Mouse (Mus musculus) liver, embryonic 11.5 days (tissue): ENCODE results near the gene Borcs8. TPM values are rescaled to one million over a fixed set of nuclear protein-coding genes. Genes with fewer than 3 reads are reported as not detected.

Source experiments
- ATAC-seq: fragments of 200-750 bp; cut with Nextera tagmentation; replicated peaks from 2 replicates; pipeline ENCODE4 v1.8.0; 2017; ENCODE audit warnings: moderate number of reproducible peaks, mild to moderate bottlenecking, moderate TSS enrichment, moderate library complexity; ENCODE audit not compliant: low FRiP score
- DNase-seq: peaks from one replicate; pipeline ENCODE4 v3.0.0-alpha.2; 2017; ENCODE audit warnings: low spot score
- H3K27ac ChIP-seq: fragments of 300-500 bp; sonication (generic); 2 replicates; pipeline ENCODE4 v1.5.1; 2014; ENCODE audit warnings: mild to moderate bottlenecking, low read depth, low read length, control low read depth
- H3K27me3 ChIP-seq: fragments of 300-500 bp; sonication (generic); replicated peaks from 2 replicates; pipeline ENCODE4 v1.6.1; 2014; ENCODE audit warnings: low read length, mixed read lengths; ENCODE audit not compliant: control insufficient read depth, insufficient read depth
- H3K36me3 ChIP-seq: fragments of 300-500 bp; sonication (generic); 2 replicates; pipeline ENCODE4 v1.6.1; 2014; ENCODE audit warnings: mild to moderate bottlenecking, low read length, moderate library complexity, mixed read lengths; ENCODE audit not compliant: control insufficient read depth, insufficient read depth
- H3K4me1 ChIP-seq: fragments of 300-500 bp; sonication (generic); replicated peaks from 2 replicates; pipeline ENCODE4 v1.6.1; 2014; ENCODE audit warnings: low read length, mixed read lengths; ENCODE audit not compliant: control insufficient read depth, insufficient read depth
- H3K4me2 ChIP-seq: fragments of 300-500 bp; sonication (generic); 2 replicates; pipeline ENCODE4 v1.6.1; 2014; ENCODE audit warnings: mild to moderate bottlenecking, control low read depth, moderate library complexity
- H3K4me3 ChIP-seq: fragments of 300-500 bp; sonication (generic); 2 replicates; pipeline ENCODE4 v1.5.1; 2014; ENCODE audit warnings: low read depth, low read length, control low read depth
- H3K9ac ChIP-seq: fragments of 300-500 bp; sonication (generic); 2 replicates; pipeline ENCODE4 v1.6.1; 2014; ENCODE audit warnings: low read depth, low read length, control low read depth
- H3K9me3 ChIP-seq: fragments of 300-500 bp; sonication (generic); 2 replicates; pipeline ENCODE4 v1.6.1; 2016; ENCODE audit warnings: low read length, inconsistent platforms, mixed read lengths; ENCODE audit not compliant: control insufficient read depth
- WGBS: fragments of 180-500 bp; shearing (Covaris S2); extraction: QIAGEN DNeasy Blood & Tissue Kit; methylation state at CpG from one replicate; pipeline ENCODE4 v1.1.7; 2014; 5-methylcytosine and 5-hydroxymethylcytosine counted together
- microRNA-seq: library from miRNA; unstranded; fragments of <30 nt; microRNA quantifications from one replicate; pipeline ENCODE4, GENCODE M21; 2017; ENCODE audit warnings: borderline number of aligned reads
- polyA plus RNA-seq: library from polyadenylated mRNA; unstranded; fragments of >200 nt; fragmentation: Nextera tagmentation; extraction: Ambion mirVana; gene quantifications from 2 replicates; pipeline ENCODE4 v1.2.1, GENCODE M21; 2014

Borcs8 gene
- polyA plus RNA-seq, 1 experiment from 2014 or later = 46.2 TPM

DNA sequence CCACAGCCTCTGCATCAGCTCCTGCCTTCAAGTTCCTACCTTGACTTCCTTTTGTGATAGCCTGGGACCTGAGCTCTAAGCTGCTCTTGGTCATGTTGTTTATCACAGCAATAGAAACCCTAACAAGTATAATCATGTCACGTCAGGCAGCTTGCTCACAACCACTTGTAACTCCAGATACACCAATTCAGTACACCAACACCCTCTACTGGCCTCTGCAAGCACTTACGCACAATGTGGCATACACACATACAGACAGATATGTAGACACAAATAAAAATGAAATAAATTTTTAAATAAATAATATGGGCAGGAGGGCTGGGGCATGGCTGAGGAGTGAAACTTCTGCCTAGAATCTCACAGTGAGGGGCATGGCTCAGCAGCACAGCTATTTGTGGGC, 56.5 kb downstream of the Borcs8 start:
- Histone ChIP-seq H3K4me1 (peaks cover 17% of the 10 kb centered on the region), H3K9ac (no peak overlapping the region), H3K27ac (no peak overlapping the region), H3K27me3 (no peaks in the 10 kb centered on the region), H3K4me3 (no peak overlapping the region), H3K36me3 (no peaks in the 10 kb centered on the region), H3K4me2 (no peak overlapping the region), H3K9me3 (no peaks in the 10 kb centered on the region)
- DNase-seq (no peak), ATAC-seq (no peak)
- WGBS = 74% methylated on average over 2 of the region's 2 CpGs

Small RNAs within 50 kb of the gene (microRNA-seq; reads per million reads assigned to microRNA genes)
- gene Mir7066 = not detected

Other genes with a start within 250 kb of the Borcs8 start
- 4.5 and 5.2 TPM in 2 replicates for gene Tssk6, start 237.3 kb upstream of the Borcs8 start, polyA plus RNA-seq
- 145 and 159 TPM in 2 replicates for gene Ndufa13, start 236.9 kb upstream of the Borcs8 start, polyA plus RNA-seq
- gene Yjefn3, start 236.8 kb upstream of the Borcs8 start, polyA plus RNA-seq = 1.7 and 1.9 TPM in 2 replicates
- 72.6 and 75.3 TPM in 2 replicates for gene Gatad2a, start 143.1 kb upstream of the Borcs8 start, polyA plus RNA-seq
- gene Mau2, start 96.8 kb upstream of the Borcs8 start, polyA plus RNA-seq = 42.1 and 46.5 TPM in 2 replicates
- 30.8 and 32.4 TPM in 2 replicates for gene Sugp1, start 96.7 kb upstream of the Borcs8 start, polyA plus RNA-seq
- 0.60 and 0.82 TPM in 2 replicates for gene Tm6sf2, start 66.6 kb upstream of the Borcs8 start, polyA plus RNA-seq
- gene Hapln4, start 56.0 kb upstream of the Borcs8 start, polyA plus RNA-seq = 0.27 and 0.64 TPM in 2 replicates
- 0.08 and 0.15 TPM in 2 replicates for gene Ncan, start 18.6 kb upstream of the Borcs8 start, polyA plus RNA-seq
- 32.9 and 35.4 TPM in 2 replicates for gene Nr2c2ap, start 8.2 kb upstream of the Borcs8 start, polyA plus RNA-seq
- gene Rfxank, start 345 bp upstream of the Borcs8 start, polyA plus RNA-seq = 15.2 and 16.7 TPM in 2 replicates
- 0.45 and 0.51 TPM in 2 replicates for gene Mef2b, start 212 bp downstream of the Borcs8 start, polyA plus RNA-seq
- 53.1 and 53.4 TPM in 2 replicates for gene Tmem161a, start 32.9 kb downstream of the Borcs8 start, polyA plus RNA-seq
- 7.1 and 7.9 TPM in 2 replicates for gene Slc25a42, start 72.8 kb downstream of the Borcs8 start, polyA plus RNA-seq
- gene Sugp2, start 94.7 kb downstream of the Borcs8 start, polyA plus RNA-seq = 33.0 and 40.8 TPM in 2 replicates
- gene Armc6, start 95.0 kb downstream of the Borcs8 start, polyA plus RNA-seq = 34.8 and 35.0 TPM in 2 replicates
- gene Homer3, start 143.3 kb downstream of the Borcs8 start, polyA plus RNA-seq = 33.9 and 37.9 TPM in 2 replicates
- gene Ddx49, start 163.0 kb downstream of the Borcs8 start, polyA plus RNA-seq = 56.5 and 59.1 TPM in 2 replicates
- gene Cope, start 163.0 kb downstream of the Borcs8 start, polyA plus RNA-seq = 281 and 298 TPM in 2 replicates
- 1.1 and 1.2 TPM in 2 replicates for gene Cers1, start 176.3 kb downstream of the Borcs8 start, polyA plus RNA-seq
- gene Gdf1, start 190.3 kb downstream of the Borcs8 start, polyA plus RNA-seq = 1.6 and 2.6 TPM in 2 replicates
- 21.1 and 23.7 TPM in 2 replicates for gene Upf1, start 213.8 kb downstream of the Borcs8 start, polyA plus RNA-seq
- 0.43 and 0.48 TPM in 2 replicates for gene Comp, start 234.1 kb downstream of the Borcs8 start, polyA plus RNA-seq